Mouse (Mus musculus): ENCODE measurements around the gene Ric8a. TPM values are rescaled to one million over a fixed set of nuclear protein-coding genes. Genes with fewer than 3 reads are reported as not detected.

The Ric8a gene
- total RNA-seq, 2 experiments from 2014 or later: 68.9 to 73.1 TPM

- no peak for DNase-seq (ENCODE audit: low spot score in 2 of 2)
These were observed 11.1 kb upstream of the Ric8a start for GRCm38 (mm10) chr7:140845683-140846082.

GRCm38 (mm10) chr7:140846676-140847075, 10.1 kb upstream of the Ric8a start:
- DNase-seq (ENCODE audit: low spot score in 2 of 2): no peak

- DNase-seq (ENCODE audit: low spot score in 2 of 2): no peak
These were observed 8.8 kb upstream of the Ric8a start, which contains the start of gene Odf3 for GRCm38 (mm10) chr7:140847755-140848580. TSS of gene Odf3 (plus strand) at chr7:140847805.

- no peak for DNase-seq (ENCODE audit: low spot score in 2 of 2)
These were observed 8.2 kb upstream of the Ric8a start for GRCm38 (mm10) chr7:140848591-140848990.

GRCm38 (mm10) chr7:140851916-140852315, 4.8 kb upstream of the Ric8a start:
- DNase-seq (ENCODE audit: low spot score in 2 of 2): no peak

GRCm38 (mm10) chr7:140853386-140853785, 3.4 kb upstream of the Ric8a start:
- DNase-seq (ENCODE audit: low spot score in 2 of 2): no peak

- DNase-seq (ENCODE audit: low spot score in 2 of 2): no peak
These were observed 2.3 kb upstream of the Ric8a start for GRCm38 (mm10) chr7:140854483-140854882.

GRCm38 (mm10) chr7:140855181-140855580, 1.6 kb upstream of the Ric8a start:
- no peak for DNase-seq (ENCODE audit: low spot score in 2 of 2)

GRCm38 (mm10) chr7:140855860-140856784, 635 bp upstream of the Ric8a start, which contains the start of gene Gm45785:
TSS of gene Gm45785 (minus strand) at chr7:140856331.
- peak; percentile 79 to 92 for DNase-seq (ENCODE audit: low spot score in 2 of 2)

GRCm38 (mm10) chr7:140857550-140858505, 1.1 kb downstream of the Ric8a start, which contains the start of gene Bet1l:
TSS of gene Bet1l (minus strand) at chr7:140857577.
- DNase-seq (ENCODE audit: low spot score in 2 of 2): no peak

GRCm38 (mm10) chr7:140858746-140859145, 2.0 kb downstream of the Ric8a start:
- no peak for DNase-seq (ENCODE audit: low spot score in 2 of 2)

GRCm38 (mm10) chr7:140859997-140860396, 3.2 kb downstream of the Ric8a start:
- no peak for DNase-seq (ENCODE audit: low spot score in 2 of 2)

GRCm38 (mm10) chr7:140860728-140861127, 4.0 kb downstream of the Ric8a start:
- DNase-seq (ENCODE audit: low spot score in 2 of 2): no peak

- no peak for DNase-seq (ENCODE audit: low spot score in 2 of 2)
These were observed 8.0 kb downstream of the Ric8a start for GRCm38 (mm10) chr7:140864761-140865160.

- DNase-seq (ENCODE audit: low spot score in 2 of 2): no peak
These were observed 17.5 kb downstream of the Ric8a start for GRCm38 (mm10) chr7:140874224-140874623.

- DNase-seq (ENCODE audit: low spot score in 2 of 2): no peak
These were observed 20.6 kb downstream of the Ric8a start for GRCm38 (mm10) chr7:140877364-140877763.

GRCm38 (mm10) chr7:140879355-140879754, 22.6 kb downstream of the Ric8a start:
- DNase-seq (ENCODE audit: low spot score in 2 of 2): no peak

- no peak for DNase-seq (ENCODE audit: low spot score in 2 of 2)
These were observed 23.7 kb downstream of the Ric8a start for GRCm38 (mm10) chr7:140880419-140880818.

GRCm38 (mm10) chr7:140880865-140881515, 24.2 kb downstream of the Ric8a start:
- DNase-seq (ENCODE audit: low spot score in 2 of 2): no peak
